Mouse (Mus musculus): ENCODE measurements at regions not wholly inside any gene's neighbourhood (a gene's known extent, or its start where the extent isn't known, plus 50 kb on each side); places are given as distances from the start of the nearest gene placed in this dataset.

DNA sequence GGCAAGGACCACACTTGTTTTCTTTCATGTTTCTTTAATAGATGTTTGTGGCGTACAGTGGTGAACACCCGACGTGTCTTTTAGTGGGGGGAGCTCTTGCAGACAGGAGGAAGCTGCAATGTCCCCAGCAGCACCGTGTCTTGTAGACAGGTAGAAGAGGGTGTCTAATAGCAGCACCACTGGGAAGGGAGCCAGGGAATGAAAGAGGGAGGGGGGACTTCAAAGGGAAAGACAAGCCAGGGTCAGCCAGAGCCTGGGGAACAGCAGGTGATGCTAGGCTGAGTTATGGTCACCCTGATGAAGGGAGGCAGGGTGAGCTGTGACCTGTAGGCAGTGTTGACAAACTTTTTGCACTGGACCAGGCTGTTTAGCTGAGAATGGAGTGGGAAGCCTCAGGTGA lies 96.4 kb upstream of the Bach2 start:
- H3K9ac ChIP-seq (ENCODE audit: control insufficient read depth, low read depth, low read length, poor library complexity, severe bottlenecking): no peak overlapping the region
- H3K4me3 ChIP-seq (ENCODE audit: control insufficient read depth in 1 of 2, insufficient read depth in 1 of 2, low read depth in 2 of 2, low read length in 2 of 2): no peak overlapping the region
- no peak for DNase-seq (ENCODE audit: low read depth, low spot score)
- H3K27me3 ChIP-seq (ENCODE audit: control insufficient read depth in 1 of 2, insufficient read depth in 2 of 2, low read length in 2 of 2): peaks cover 3 to 5% of the 10 kb centered on the region in 2 experiments; a peak in 3 of 4 replicates
- H3K4me1 ChIP-seq (ENCODE audit: control insufficient read depth in 1 of 2, insufficient read depth in 2 of 2, low read length in 2 of 2): no peaks in the 10 kb centered on the region
- TF ChIP-seq CHD1 (IDR thresholded peaks at IDR 0.05; ENCODE audit: low read depth, low read length) (no peak), USF1 (IDR thresholded peaks at IDR 0.05; ENCODE audit: low read depth, low read length) (no peak), EP300 (IDR thresholded peaks at IDR 0.05; ENCODE audit: low read depth in 1 of 2, low read length in 2 of 2) (no peak)
- no peak overlapping the region for H3K27ac ChIP-seq (ENCODE audit: control insufficient read depth, low read depth, low read length)
- H3K79me2 ChIP-seq (ENCODE audit: control insufficient read depth, insufficient read depth, low read length, poor library complexity): no peaks in the 10 kb centered on the region
- H3K36me3 ChIP-seq (ENCODE audit: control insufficient read depth in 1 of 2, insufficient read depth in 2 of 2, low read length in 2 of 2): no peaks in the 10 kb centered on the region
- no peaks in the 10 kb centered on the region for H3K9me3 ChIP-seq (replicated peaks; ENCODE audit: insufficient read depth, low read length)

DNA sequence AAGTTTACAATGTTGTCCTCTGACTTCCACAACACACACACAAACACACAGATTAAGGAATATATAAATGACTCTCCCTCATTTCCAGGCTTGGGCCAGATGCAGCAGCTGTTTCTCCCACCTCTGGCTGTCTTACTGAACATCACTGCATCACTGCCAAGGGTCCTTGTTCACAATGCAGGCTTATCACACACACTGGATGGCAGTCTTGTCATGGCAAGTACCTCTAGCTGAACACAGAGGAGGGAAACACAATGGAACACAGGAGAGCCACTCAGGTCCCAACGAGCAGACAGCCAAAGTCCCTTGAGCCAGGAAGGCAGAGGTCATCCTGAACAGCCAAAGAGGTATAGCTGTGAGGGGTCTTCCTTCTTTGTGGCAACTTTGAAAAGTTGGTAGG lies 91.5 kb upstream of the Bach2 start:
- H3K4me3 ChIP-seq (ENCODE audit: control insufficient read depth in 1 of 2, insufficient read depth in 1 of 2, low read depth in 2 of 2, low read length in 2 of 2): no peak overlapping the region

DNA sequence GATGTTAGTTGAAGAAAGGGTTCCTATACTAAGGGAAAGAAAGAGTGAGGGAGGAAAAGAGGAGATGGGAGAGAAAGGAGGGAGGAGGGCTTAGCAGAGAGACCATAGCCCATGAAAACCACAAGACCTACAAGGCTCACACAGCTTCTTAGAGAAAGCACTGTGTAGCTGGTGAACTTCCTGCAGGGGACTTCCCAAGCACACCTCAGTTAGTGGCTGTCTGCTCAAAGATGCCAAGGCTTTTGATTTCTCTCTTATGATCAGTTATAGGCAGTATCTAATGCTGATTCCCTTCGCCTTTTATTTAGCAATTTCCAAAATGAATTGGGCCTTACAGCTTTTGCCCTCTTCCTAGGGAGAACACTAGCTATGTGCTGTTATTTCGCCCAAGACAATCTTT lies 90.0 kb upstream of the Bach2 start:
- Histone ChIP-seq H3K79me2 (ENCODE audit: control insufficient read depth, insufficient read depth, low read length, poor library complexity) (no peaks in the 10 kb centered on the region), H3K9ac (ENCODE audit: control insufficient read depth, low read depth, low read length, poor library complexity, severe bottlenecking) (no peak overlapping the region), H3K4me3 (ENCODE audit: control insufficient read depth in 1 of 2, insufficient read depth in 1 of 2, low read depth in 2 of 2, low read length in 2 of 2) (no peak overlapping the region), H3K27ac (ENCODE audit: control insufficient read depth, low read depth, low read length) (no peak overlapping the region), H3K9me3 (replicated peaks; ENCODE audit: insufficient read depth, low read length) (no peaks in the 10 kb centered on the region), H3K4me1 (ENCODE audit: control insufficient read depth in 1 of 2, insufficient read depth in 2 of 2, low read length in 2 of 2) (no peaks in the 10 kb centered on the region), H3K36me3 (ENCODE audit: control insufficient read depth in 1 of 2, insufficient read depth in 2 of 2, low read length in 2 of 2) (no peaks in the 10 kb centered on the region), H3K27me3 (ENCODE audit: control insufficient read depth in 1 of 2, insufficient read depth in 2 of 2, low read length in 2 of 2) (peaks cover 3 to 5% of the 10 kb centered on the region in 2 experiments)
- no peak for TF ChIP-seq ZMIZ1 (IDR thresholded peaks at IDR 0.05; ENCODE audit: low read depth, low read length)
- no peak for TF ChIP-seq E2F4 (IDR thresholded peaks at IDR 0.05; ENCODE audit: borderline replicate concordance, low read depth, low read length)
- TF ChIP-seq NELFE (IDR thresholded peaks at IDR 0.05; ENCODE audit: low read depth, low read length): no peak
- no peak for TF ChIP-seq MAZ (IDR thresholded peaks at IDR 0.05; ENCODE audit: low read depth, low read length)
- no peak for TF ChIP-seq MYC (IDR thresholded peaks at IDR 0.05; ENCODE audit: low read depth, low read length)
- DNase-seq (ENCODE audit: low read depth, low spot score): no peak

More for the DNA sequence above, 91.5 kb upstream of the Bach2 start:
- no peak for DNase-seq (ENCODE audit: low read depth, low spot score)
- no peak for TF ChIP-seq ZKSCAN1 (IDR thresholded peaks at IDR 0.05; ENCODE audit: low read depth, low read length)
- TF ChIP-seq SMC3 (IDR thresholded peaks at IDR 0.05; ENCODE audit: low read depth, low read length): peak; percentile 5; the same call in 1 of the 2 replicates
- Histone ChIP-seq H3K4me1 (ENCODE audit: control insufficient read depth in 1 of 2, insufficient read depth in 2 of 2, low read length in 2 of 2) (no peaks in the 10 kb centered on the region), H3K27ac (ENCODE audit: control insufficient read depth, low read depth, low read length) (no peak overlapping the region), H3K9me3 (replicated peaks; ENCODE audit: insufficient read depth, low read length) (no peaks in the 10 kb centered on the region), H3K36me3 (ENCODE audit: control insufficient read depth in 1 of 2, insufficient read depth in 2 of 2, low read length in 2 of 2) (no peaks in the 10 kb centered on the region), H3K79me2 (ENCODE audit: control insufficient read depth, insufficient read depth, low read length, poor library complexity) (no peaks in the 10 kb centered on the region), H3K27me3 (ENCODE audit: control insufficient read depth in 1 of 2, insufficient read depth in 2 of 2, low read length in 2 of 2) (peaks cover 3 to 5% of the 10 kb centered on the region in 2 experiments), H3K9ac (ENCODE audit: control insufficient read depth, low read depth, low read length, poor library complexity, severe bottlenecking) (no peak overlapping the region)

All from MEL (cell line).